Mouse (Mus musculus) layer of hippocampus, adult 11-12 months (tissue): Measurements from ENCODE around the gene Pitpnm3.

Source experiments
- DNase-seq: peaks from one replicate; pipeline ENCODE4 v3.0.0; 2022; ENCODE audit warnings: low spot score

Gene Pitpnm3

DNA sequence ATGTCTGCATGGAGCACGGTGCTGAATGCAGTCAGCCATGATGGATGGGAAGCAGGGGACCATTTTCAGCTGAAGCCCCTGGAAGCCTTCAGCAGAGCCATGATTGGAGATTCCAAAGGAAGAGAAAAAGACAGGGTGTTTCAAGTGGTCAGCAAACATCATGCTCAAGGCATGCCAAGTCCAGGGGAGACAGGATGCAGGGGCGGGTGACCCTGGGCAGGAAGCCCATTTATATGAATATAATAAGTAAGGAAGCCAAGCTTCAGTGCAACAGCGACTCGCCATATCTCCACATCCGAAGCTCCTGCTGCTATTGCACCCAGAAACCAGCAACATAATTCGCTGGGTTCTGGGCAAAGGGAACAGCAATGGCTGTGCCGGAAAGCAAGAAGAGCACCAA lies 41.1 kb downstream of the Pitpnm3 start:
- no peak for DNase-seq

DNA sequence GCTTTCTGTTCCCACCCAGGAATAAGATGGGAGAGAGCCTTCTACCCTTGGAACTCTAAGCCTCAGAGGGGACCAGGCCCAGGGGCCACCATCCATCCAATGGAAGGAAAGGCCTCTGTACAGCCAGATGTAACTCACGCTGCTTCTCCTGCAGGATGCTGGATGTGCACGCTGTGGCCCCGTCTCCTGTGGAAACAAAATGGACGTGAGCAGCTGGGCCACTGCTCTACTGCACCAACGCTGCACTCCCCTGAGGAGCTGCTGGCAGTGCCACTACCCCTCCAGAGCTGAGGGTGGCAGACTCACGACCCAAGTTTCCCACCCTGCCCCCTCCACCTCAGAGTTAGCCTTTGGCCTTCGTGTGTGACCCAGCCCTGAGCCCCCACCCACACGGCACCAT lies 43.2 kb downstream of the Pitpnm3 start:
- no peak for DNase-seq

DNA sequence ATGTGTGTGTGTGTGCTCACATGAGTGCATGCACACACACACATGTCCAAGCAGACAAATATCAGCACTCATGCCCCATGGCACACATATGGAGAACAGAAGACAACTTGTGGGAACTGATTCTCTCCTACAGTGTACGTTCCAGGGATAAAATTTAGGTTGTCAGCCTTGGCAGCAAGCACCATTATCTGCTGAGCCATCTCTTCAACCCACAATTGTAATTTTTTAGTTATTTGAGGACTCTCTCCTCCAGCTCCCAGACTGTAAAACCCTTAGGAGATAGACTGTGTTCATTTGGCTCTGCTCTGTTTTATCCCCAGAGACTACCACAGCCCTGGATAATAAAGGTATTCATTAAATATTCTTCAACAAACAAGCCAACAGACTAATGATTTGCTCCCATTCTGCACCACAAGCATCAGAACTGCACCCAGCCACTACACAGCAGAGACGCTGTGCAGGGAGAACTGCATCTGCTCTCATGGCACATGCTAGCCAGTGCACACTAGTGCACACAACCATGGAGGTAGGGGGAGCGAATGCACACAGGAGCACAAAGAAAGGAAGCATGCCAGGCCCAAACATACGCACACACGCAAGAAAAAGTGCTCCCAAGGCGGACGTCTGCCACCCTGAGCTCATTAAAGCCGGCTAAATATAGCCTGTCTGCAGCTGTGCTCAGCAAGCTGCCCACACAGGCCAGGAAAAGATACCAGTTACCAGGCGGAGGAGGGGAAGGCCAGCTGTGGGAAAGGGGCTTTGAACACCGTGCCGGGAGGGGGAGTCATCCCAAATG lies 49.1 kb downstream of the Pitpnm3 start:
- DNase-seq: peak; percentile 55

DNA sequence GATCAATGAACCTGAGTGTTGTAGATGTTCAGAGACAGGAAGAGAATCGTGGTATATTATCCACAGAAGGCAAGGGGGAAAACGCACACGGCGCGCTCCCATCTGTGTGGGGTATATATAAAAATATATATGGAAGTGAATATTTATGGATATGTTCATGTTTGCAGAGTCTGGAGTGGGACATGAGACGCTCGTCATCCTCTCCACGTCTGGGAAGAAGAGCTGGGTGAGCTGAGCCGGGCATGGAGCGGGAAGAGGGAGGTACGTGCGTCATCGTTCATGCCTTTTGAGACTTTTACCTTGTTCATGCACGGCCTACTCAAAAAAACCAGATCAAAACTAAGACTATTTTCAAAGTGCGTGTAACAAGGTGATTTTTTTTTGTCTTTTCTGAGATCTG lies 51.2 kb downstream of the Pitpnm3 start:
- no peak for DNase-seq

DNA sequence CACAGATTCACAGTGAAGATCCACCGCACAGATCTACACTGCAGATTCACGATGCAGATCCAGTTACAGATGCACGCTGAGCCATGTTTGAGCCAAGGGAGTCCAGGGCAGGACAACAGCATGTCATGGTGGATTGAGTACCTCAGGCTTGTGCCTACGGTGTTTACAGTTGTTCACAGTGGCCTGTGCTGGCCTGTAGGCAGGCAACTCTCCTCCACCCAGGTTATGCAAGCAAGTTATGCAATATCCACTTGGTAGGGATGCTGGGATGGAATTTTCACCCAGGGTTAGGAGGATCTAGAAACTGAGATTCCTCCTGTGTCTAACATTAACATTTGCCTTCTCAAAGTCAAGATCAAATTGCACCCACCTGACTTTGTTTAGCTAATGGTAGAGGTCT lies 53.0 kb downstream of the Pitpnm3 start:
- no peak for DNase-seq

DNA sequence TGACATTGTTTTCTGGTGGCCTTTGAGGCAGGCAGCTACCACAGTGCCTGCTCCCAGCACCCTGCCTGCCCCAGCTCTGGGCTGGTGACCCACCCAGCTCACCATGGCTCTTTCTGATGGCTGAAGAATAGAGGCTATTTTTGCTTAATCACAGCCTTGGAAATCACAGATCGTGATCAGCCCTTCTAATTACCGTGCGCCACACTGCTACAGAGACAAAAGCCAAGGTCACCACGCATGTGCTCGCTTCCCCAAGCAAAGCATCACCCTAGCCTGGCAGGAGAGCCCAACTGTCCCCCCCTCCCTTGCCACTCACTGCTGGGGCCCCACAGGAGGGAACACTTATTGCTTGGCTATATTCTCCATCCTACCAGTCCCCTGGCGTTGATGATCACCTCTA lies 55.1 kb downstream of the Pitpnm3 start:
- DNase-seq: no peak

DNA sequence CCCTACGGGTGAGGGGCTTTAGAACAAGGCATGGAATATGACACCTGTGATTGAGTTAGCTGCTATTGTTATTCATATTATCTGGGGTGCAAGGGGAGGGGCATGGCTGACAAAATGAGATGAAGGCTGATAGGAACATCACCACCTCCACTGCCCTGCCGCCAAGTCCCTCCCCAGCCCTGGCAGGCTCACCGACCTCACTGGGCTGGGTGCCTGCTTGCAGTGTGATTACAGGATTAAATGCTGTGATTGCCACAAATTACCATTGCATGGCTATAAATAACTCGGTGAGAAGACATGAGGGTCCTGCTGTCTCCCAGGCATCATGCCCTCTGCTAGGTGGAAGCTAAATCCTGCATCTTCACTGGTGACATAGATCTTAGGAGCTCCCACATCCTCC lies 56.9 kb downstream of the Pitpnm3 start:
- DNase-seq: peak; percentile 56

DNA sequence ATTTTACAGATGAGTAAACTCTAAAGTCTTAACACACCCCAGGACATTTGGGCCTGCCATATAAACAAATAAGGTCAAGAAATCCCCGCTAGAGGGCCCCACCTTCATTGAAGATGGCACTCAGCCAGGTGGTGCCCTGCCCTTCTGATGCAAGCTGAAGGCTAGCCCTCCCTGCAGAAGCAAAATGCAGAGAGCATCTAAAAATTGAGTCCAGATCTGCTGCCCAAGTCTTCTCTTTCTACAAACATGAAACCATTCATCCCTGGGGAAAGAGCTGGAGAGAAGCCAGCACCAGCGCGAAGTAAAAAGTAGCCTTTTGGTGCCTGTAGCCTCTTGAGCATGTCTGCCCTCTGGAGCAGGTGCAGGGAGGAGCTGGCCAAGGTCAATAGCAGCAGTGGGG lies 57.5 kb downstream of the Pitpnm3 start:
- DNase-seq: no peak

DNA sequence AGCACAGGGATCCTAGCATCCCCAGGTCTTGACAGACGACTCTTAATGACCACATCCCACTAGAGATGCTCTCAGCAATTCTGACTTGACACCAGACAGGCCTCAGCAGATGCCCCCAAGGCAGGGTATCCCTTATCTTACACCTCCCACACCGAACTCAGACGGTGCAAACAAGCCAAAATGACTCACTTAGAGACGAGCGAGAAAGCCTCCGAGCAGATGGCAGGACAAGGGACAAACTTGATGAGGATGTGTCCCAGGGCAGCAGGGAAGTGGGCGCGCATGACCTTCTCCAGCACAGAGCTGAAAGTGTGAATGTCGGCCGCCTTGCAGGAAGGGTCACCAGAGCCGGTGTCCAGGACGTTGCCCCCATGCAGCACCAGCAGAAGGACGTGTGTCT lies 61.3 kb downstream of the Pitpnm3 start:
- DNase-seq: no peak

DNA sequence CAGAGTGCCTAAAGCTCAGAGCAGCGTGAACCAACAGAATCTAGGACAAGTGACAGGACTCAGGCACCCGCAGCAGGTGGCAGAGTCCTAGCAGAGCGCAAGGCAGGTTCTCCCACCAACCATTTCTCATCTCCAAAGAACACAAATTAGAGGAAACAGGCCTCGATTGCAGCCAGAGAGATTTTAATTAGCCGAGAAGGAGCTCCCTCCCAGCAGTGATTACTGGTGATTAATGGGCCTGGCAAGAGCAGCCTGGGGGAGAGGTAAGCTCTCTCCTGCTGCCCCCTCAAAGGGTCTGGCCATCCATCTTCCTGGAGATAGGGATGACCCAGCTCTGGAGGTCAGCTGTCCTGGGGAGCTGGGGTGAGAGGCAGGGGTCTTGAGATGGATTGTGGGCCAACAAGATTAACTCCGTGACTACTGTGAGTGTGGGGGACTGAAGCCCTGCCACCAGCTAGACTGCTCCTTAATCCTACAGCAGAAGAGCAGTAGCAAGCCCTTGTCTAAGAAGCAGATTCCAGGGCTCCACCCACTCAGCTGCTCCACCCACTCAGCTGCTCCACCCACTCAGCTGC lies 63.2 kb downstream of the Pitpnm3 start:
- no peak for DNase-seq

DNA sequence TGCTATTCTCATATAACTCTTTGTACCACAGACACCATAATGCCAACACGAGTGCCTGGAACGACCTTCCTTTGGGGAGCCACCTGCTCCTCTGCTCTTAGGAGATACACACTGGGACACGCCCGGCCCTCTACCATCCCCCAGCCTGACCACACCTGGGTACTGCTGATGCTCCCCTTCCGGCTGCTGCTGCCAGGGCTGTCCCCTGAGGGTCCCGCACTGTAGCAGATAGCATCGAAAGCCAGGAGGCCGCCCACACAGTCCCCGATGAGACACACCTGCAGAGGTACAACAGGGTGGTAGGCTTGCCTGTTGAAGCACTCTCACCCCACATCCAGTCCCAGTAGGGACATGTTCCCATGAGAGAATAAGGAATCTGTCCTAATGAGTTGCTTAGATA lies 64.8 kb downstream of the Pitpnm3 start:
- no peak for DNase-seq

DNA sequence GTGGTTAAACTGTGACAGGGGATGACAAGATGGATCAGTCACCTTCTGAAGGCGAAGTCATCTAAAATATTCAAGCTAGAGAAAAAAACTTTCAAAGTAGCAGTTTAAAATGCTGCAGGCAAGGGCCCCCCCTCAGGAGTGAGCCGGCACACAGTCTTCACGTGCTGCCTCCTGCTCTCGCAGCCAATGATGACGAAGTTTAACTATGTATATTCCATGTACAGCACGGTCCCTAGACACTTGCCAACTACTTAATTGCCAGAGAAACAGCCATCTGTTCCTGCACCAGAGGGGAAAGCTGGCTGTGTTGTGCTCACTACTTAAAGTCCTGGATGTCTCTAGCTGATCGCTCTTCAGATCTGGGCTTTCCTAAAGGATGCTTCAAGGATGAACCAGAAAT lies 67.6 kb downstream of the Pitpnm3 start:
- DNase-seq: peak; percentile 62

DNA sequence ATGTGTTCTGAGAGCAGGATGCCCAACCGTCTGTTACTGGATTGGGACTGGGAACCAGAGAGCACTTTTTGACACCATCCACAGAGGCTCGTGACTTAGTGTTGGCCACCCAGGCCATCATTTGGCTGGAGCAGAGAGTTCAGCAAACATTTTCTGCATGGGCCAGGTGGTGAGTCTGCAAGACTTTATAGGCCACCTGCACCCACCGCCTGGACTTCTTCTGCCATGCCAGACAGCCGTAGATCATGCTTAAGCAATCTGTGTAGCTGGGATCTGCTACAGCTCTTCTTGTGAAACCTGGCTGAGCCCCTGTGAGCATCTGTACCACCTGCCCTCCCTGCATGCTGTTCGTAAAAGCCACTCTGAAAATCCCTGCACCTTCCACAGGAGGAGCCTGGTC lies 68.3 kb downstream of the Pitpnm3 start:
- no peak for DNase-seq

DNA sequence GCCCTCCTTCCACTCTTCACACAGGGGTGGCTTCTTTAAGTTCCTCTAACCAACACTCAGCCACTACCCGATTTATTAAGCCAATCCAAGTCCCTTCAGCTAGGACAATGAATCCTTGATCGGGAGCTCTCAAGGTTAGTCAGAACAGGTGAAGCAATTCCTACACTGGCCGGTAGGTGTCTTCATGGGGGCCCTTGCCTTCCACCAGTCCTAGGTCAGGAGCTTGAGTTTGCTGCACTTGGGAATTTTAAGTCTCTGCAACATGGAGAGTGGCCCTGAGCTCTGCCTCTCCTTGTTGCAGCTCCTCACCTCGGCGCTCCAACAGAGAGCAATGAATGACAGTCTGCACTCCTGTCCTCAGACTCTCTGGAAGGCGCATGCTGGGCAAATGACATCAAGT lies 69.2 kb downstream of the Pitpnm3 start:
- DNase-seq: no peak

DNA sequence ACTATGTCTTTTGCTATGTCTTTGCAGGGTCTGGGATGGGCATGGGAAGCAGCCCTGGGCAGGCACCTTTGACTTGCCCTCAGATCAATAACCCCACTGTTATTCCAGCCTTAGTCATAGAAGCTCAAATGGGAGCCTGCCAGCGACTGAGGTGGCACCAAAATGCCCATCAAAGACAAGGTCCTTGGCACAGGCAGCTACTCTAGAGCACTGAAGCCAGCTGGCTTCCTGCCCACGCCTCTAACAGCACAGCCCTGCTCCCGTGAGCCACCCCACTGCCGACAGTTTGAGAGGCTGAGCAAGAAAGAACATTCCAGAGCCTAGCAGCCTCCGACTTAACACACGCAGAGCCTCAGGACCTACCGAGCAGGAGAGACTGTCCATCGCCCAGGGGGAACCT lies 70.5 kb downstream of the Pitpnm3 start:
- no peak for DNase-seq

DNA sequence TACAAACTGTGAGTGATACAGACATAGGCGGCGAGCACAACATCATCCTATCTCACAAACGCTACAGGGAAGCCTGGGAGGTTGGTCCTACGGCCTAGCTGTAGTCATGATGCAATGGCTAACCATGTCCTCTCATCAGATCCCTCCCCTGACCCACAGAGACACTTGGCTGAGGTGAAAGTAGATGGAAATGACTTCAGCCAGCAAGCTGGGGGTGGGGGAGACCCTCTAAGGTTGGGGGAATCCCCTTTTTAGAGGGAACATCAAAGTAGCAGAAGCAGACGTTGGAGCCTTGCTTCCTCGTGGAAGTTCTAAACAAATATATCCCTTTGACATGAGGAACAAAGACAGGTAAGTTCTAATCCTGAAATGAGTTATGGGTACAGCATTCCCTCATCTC lies 71.2 kb downstream of the Pitpnm3 start:
- DNase-seq: no peak

DNA sequence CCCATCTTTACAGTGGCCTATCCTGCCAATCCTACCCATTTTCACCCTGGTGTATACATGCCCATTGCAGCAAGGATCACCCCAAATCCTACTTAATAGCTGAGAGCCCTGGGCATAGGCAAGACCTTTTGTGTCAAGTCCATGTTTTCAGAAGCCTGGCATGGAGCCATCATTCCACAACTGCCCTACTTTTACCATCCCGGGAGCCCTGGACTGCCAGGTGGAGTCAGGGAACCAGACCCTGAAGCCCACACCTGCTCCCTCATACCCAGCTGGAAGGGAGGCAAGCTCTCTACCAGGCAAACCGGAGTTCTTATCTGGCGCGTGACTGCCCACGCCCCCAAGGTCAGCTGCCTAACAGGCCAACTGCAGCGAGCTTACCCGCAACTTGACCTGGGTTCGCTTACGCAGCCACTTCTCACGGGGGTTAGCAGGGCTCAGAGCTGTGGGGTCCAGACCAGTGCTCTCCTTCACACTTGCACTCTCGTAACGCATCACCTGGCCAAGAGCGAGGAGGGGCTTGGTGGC lies 74.4 kb downstream of the Pitpnm3 start:
- no peak for DNase-seq

DNA sequence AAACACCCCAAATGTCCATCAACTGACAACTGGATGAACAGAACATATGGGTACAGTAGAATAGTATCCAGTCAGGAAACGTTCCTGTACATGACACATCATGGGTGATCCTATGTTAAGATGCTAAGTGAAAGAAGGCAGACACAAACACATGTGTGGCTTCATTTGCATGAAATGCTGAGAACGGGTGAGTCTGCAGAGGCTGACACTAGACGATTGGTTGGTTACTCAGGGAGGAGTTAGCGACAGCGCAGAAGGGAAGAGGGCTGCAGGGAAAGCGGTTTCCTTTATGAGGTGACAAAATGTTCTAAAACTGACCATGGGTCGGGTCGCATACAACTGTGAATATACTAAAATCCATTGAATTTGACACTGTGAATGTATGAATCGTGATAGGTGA lies 75.2 kb downstream of the Pitpnm3 start:
- DNase-seq: no peak

DNA sequence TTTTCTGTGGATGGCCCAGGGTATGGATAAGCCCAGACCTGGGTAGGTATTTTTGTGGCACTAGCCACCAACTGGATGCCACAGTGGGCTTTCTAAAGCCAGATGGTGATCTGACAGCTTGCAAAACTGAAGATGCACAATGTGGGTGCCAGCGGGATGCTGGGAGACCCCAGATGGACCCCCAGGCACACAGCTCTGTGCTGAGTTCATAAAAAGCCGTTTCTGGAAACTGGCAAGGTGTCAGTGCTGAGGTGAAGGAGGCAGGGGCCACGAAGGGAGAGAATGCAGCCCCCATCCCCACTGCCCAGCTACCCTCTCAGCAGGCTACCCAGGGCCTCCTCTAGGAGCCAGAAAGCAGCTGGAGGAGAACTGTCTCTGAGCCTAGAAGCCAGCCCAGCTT lies 78.4 kb downstream of the Pitpnm3 start:
- no peak for DNase-seq

DNA sequence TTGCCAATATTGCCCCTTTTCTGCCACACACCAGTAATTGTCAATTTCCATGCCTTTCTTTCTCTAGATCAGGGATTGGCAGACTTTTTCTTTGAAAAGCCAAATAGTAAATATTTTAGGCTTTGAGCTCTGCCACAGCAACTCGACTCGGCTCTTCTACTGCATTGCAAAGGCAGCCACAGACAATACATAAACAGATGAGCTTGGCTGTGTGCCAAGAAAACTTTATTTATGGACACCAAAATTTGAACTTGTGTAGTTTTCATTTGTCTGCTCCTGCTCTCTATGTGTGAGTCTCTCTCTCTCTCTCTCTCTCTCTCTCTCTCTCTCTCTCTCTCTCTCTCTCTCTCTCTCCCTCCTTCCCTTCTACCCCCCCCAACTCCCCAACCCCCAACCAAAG lies 80.4 kb downstream of the Pitpnm3 start:
- DNase-seq: no peak

DNA sequence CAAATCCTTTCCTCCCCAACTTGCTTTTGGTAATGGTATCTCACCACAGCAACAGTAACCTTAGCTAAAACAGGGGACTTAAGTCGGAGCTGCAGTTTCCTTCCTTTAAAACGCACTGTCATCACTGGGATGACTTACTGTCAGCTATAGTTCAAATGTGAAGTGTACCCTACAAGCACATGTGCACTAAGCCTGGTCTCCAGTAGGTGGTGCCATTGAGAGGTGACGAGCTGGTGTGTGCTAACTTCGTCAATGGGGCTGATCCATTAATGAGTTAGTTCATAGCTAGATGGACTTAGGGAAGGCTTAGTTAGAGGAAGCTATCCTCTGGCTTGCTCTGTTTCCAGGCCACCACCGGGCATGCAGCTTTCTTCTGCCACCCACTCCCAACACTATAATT lies 82.9 kb downstream of the Pitpnm3 start:
- DNase-seq: peak; percentile 85

DNA sequence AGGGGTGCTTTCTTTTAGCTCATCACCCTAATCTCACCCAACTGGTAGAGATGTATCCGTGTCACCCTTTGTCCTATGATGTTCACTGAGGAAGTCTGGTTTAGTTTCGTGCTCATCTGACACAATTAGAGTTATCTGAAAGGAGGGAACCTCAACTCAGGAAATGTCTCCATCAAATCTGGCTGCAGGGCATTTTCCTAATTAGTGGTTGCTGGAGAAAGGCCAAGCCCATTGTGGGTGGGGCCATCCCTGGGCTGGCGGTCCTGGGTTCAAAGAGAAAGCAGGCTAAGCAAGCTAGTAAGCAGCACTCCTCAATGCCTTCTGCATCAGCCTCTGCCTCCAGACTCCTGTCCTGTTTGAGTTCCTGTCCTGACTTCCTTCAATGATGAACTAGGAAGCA lies 83.4 kb downstream of the Pitpnm3 start:
- no peak for DNase-seq

DNA sequence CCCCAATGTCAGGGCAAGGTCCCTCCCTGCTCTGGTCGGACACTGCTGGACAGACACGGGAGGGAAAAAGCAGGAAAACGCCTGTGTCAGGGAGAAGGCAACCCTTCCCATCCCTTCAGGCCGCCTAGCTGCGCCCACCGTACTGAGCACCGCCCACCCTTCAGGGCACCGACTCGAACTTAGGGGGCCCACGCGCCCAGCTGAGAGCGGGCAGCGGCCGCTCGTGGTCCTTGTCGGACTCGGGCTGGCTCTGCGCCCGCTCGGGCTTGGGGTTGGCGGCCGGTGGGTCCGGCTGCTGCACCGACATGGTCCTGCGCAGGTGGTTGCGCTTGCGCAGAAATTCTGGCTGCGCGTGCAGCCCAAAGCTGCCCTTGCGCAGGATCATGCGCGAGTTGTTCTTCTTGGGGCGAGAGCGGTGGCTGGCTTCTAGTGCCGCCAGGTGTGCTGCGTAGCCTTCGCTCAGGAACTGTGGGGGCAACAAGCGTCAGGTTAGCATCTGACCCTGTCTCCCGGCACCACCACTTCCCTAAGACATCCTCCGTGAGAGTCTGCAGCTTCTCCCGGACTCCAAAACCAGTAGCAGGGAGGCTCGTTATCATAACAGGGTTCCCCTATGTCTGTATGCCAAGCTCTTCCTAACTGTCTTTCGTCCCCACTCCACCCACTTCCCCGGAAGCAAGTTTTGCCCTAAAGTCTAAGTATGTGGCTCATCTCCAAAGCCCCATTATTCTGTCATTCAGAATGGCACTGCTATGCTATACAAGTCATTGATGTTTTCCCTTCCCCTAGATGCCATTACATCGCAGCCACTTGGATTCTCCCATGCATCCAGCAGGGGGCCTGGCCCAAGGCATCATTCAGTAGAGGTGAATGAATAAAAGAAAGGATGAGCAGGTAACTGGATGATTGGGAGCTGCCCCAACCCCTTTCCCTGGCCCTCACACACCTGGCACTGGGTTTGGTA lies 84.4 kb downstream of the Pitpnm3 start:
- peak; percentile 56 for DNase-seq
